Mouse (Mus musculus) MEL (cell line): ENCODE measurements around the gene Gemin8. TPM values are rescaled to one million over a fixed set of nuclear protein-coding genes. Genes with fewer than 3 reads are reported as not detected.
A peak's percentile ranks its signal among the peaks of the same experiment; 100 is the strongest.

ENCODE experiments used
- DNase-seq: peaks from one replicate; pipeline ENCODE4 v3.0.0; 2011; ENCODE audit warnings: low read depth, low spot score
- H3K27ac ChIP-seq: 2 replicates; pipeline ENCODE4 v1.5.1; 2012; ENCODE audit warnings: low read depth, mild to moderate bottlenecking, control low read depth, low read length, moderate library complexity; ENCODE audit not compliant: control insufficient read depth
- H3K27me3 ChIP-seq, 2 experiments: fragments of 150-350 bp in 1 of 2; sonication (generic) in 1 of 2; 2 replicates each; pipeline ENCODE4 v1.6.1; 2012; ENCODE audit warnings: low read length in 2 of 2, mild to moderate bottlenecking in 2 of 2, improper control_type of control experiment in 1 of 2, moderate library complexity in 1 of 2; ENCODE audit not compliant: insufficient read depth in 2 of 2, control insufficient read depth in 1 of 2
- H3K36me3 ChIP-seq, 2 experiments: 2 replicates each; pipeline ENCODE4 v1.6.1; 2012 to 2014; ENCODE audit warnings: low read length in 2 of 2, improper control_type of control experiment in 1 of 2, inconsistent platforms in 1 of 2, mild to moderate bottlenecking in 1 of 2; ENCODE audit not compliant: insufficient read depth in 2 of 2, control insufficient read depth in 1 of 2
- H3K4me1 ChIP-seq, 2 experiments: fragments of 150-350 bp in 1 of 2; sonication (generic) in 1 of 2; 2 replicates each; pipeline ENCODE4 v1.6.1; 2012; ENCODE audit warnings: low read length in 2 of 2, improper control_type of control experiment in 1 of 2, mild to moderate bottlenecking in 1 of 2; ENCODE audit not compliant: insufficient read depth in 2 of 2, control insufficient read depth in 1 of 2
- H3K4me3 ChIP-seq, 2 experiments: fragments of 150-350 bp in 1 of 2; sonication (generic) in 1 of 2; 2 replicates each; pipeline ENCODE4 v1.5.1; 2012; ENCODE audit warnings: low read depth in 2 of 2, low read length in 2 of 2, mild to moderate bottlenecking in 2 of 2, moderate library complexity in 2 of 2, control low read depth in 1 of 2, improper control_type of control experiment in 1 of 2; ENCODE audit not compliant: control insufficient read depth in 1 of 2, insufficient read depth in 1 of 2
- H3K79me2 ChIP-seq: 2 replicates; pipeline ENCODE4 v1.6.1; 2012; ENCODE audit warnings: mild to moderate bottlenecking, low read length, moderate library complexity; ENCODE audit not compliant: control insufficient read depth, poor library complexity, insufficient read depth
- H3K9ac ChIP-seq: 2 replicates; pipeline ENCODE4 v1.6.1; 2012; ENCODE audit warnings: low read depth, mild to moderate bottlenecking, control low read depth, low read length, moderate library complexity; ENCODE audit not compliant: control insufficient read depth, poor library complexity, severe bottlenecking
- H3K9me3 ChIP-seq: fragments of 150-350 bp; sonication (generic); replicated peaks from 2 replicates; pipeline ENCODE4 v1.6.1; 2012; ENCODE audit warnings: mild to moderate bottlenecking, low read length, improper control_type of control experiment, moderate library complexity; ENCODE audit not compliant: insufficient read depth
- CHD2 ChIP-seq: IDR thresholded peaks from 2 replicates; pipeline ENCODE4 v1.6.1; 2011; ENCODE audit warnings: low read length, improper control_type of control experiment
- E2F4 ChIP-seq: IDR thresholded peaks from 2 replicates; pipeline ENCODE4 v1.6.1; 2011; ENCODE audit warnings: low read depth, low read length, improper control_type of control experiment, borderline replicate concordance
- ELF1 ChIP-seq: IDR thresholded peaks from 2 replicates; pipeline ENCODE4 v1.6.1; 2014; ENCODE audit warnings: low read depth, mild to moderate bottlenecking, inconsistent platforms, low read length, improper control_type of control experiment, moderate library complexity
- EP300 ChIP-seq, 2 experiments: IDR thresholded peaks; 2 replicates each; pipeline ENCODE4 v1.6.1; 2011; ENCODE audit warnings: improper control_type of control experiment in 2 of 2, low read length in 2 of 2, low read depth in 1 of 2, mild to moderate bottlenecking in 1 of 2
- ETS1 ChIP-seq: IDR thresholded peaks from 2 replicates; pipeline ENCODE4 v1.6.1; 2012; ENCODE audit warnings: low read depth, mild to moderate bottlenecking, inconsistent platforms, low read length, improper control_type of control experiment, moderate library complexity
- GATA1 ChIP-seq: IDR thresholded peaks from 2 replicates; pipeline ENCODE4 v1.6.1; 2011; ENCODE audit warnings: low read depth, low read length, improper control_type of control experiment
- HCFC1 ChIP-seq: IDR thresholded peaks from 2 replicates; pipeline ENCODE4 v1.6.1; 2012; ENCODE audit warnings: low read depth, mild to moderate bottlenecking, inconsistent platforms, low read length, improper control_type of control experiment, moderate library complexity
- JUND ChIP-seq: IDR thresholded peaks from 2 replicates; pipeline ENCODE4 v1.6.1; 2011; ENCODE audit warnings: low read depth, mild to moderate bottlenecking, improper control_type of control experiment, low read length
- KAT2A ChIP-seq: conservative IDR thresholded peaks from 2 replicates; pipeline ENCODE4 v1.6.1; 2012; ENCODE audit warnings: low read depth, low read length, improper control_type of control experiment, inconsistent platforms
- MAFK ChIP-seq: IDR thresholded peaks from 2 replicates; pipeline ENCODE4 v1.6.1; 2011; ENCODE audit warnings: low read depth, mild to moderate bottlenecking, low read length, improper control_type of control experiment, borderline replicate concordance
- MEF2A ChIP-seq: IDR thresholded peaks from 2 replicates; pipeline ENCODE4 v1.6.1; 2014; ENCODE audit warnings: low read depth, mild to moderate bottlenecking, inconsistent platforms, low read length, improper control_type of control experiment; ENCODE audit not compliant: poor library complexity, insufficient replicate concordance, severe bottlenecking; ENCODE audit errors: extremely low read depth
- MXI1 ChIP-seq: IDR thresholded peaks from 2 replicates; pipeline ENCODE4 v1.6.1; 2011; ENCODE audit warnings: mild to moderate bottlenecking, low read depth, low read length, improper control_type of control experiment
- MYB ChIP-seq: IDR thresholded peaks from 2 replicates; pipeline ENCODE4 v1.6.1; 2011; ENCODE audit warnings: mild to moderate bottlenecking, low read depth, low read length, improper control_type of control experiment
- NELFE ChIP-seq: IDR thresholded peaks from 2 replicates; pipeline ENCODE4 v1.6.1; 2011; ENCODE audit warnings: low read depth, low read length, improper control_type of control experiment
- NRF1 ChIP-seq: IDR thresholded peaks from 2 replicates; pipeline ENCODE4 v1.6.1; 2014; ENCODE audit warnings: low read depth, mild to moderate bottlenecking, inconsistent platforms, low read length, improper control_type of control experiment, moderate library complexity; ENCODE audit not compliant: poor library complexity, insufficient read depth, severe bottlenecking
- POLR2AphosphoS5 ChIP-seq: IDR thresholded peaks from 2 replicates; pipeline ENCODE4 v1.6.1; 2012; ENCODE audit warnings: low read depth, borderline replicate concordance, mild to moderate bottlenecking, inconsistent platforms, low read length, moderate library complexity, mixed read lengths
- RAD21 ChIP-seq: IDR thresholded peaks from 2 replicates; pipeline ENCODE4 v1.6.1; 2011; ENCODE audit warnings: mild to moderate bottlenecking, low read depth, low read length, improper control_type of control experiment
- RCOR1 ChIP-seq: IDR thresholded peaks from 2 replicates; pipeline ENCODE4 v1.6.1; 2012; ENCODE audit warnings: low read depth, mild to moderate bottlenecking, inconsistent platforms, low read length, improper control_type of control experiment
- SIN3A ChIP-seq: IDR thresholded peaks from 2 replicates; pipeline ENCODE4 v1.6.1; 2012; ENCODE audit warnings: low read length, improper control_type of control experiment, inconsistent platforms
- TAL1 ChIP-seq: IDR thresholded peaks from 2 replicates; pipeline ENCODE4 v1.6.1; 2012; ENCODE audit warnings: mild to moderate bottlenecking, inconsistent platforms, low read length, moderate library complexity, mixed read lengths
- TCF12 ChIP-seq: IDR thresholded peaks from 2 replicates; pipeline ENCODE4 v1.6.1; 2014; ENCODE audit warnings: low read depth, mild to moderate bottlenecking, inconsistent platforms, low read length, improper control_type of control experiment, moderate library complexity
- UBTF ChIP-seq: IDR thresholded peaks from 2 replicates; pipeline ENCODE4 v1.6.1; 2012; ENCODE audit warnings: low read depth, mild to moderate bottlenecking, inconsistent platforms, low read length, improper control_type of control experiment, moderate library complexity, borderline replicate concordance; ENCODE audit not compliant: insufficient read depth
- ZC3H11A ChIP-seq: IDR thresholded peaks from 2 replicates; pipeline ENCODE4 v1.6.1; 2012; ENCODE audit warnings: low read depth, mild to moderate bottlenecking, inconsistent platforms, low read length, improper control_type of control experiment
- ZMIZ1 ChIP-seq: IDR thresholded peaks from 2 replicates; pipeline ENCODE4 v1.6.1; 2012; ENCODE audit warnings: low read depth, mild to moderate bottlenecking, inconsistent platforms, low read length, improper control_type of control experiment, moderate library complexity
- ZNF384 ChIP-seq: IDR thresholded peaks from 2 replicates; pipeline ENCODE4 v1.6.1; 2012; ENCODE audit warnings: low read depth, mild to moderate bottlenecking, inconsistent platforms, low read length, improper control_type of control experiment
- polyA plus RNA-seq, 2 experiments: library from polyadenylated mRNA; stranded (reverse) in 1 of 2; unstranded in 1 of 2; fragments of >175 nt in 1 of 2; fragments of >200 nt in 1 of 2; gene quantifications; 2 replicates each; pipeline versions ENCODE4 v1.2.1 to v1.2.4; 2012; ENCODE audit warnings: low replicate concordance in 2 of 2, low read depth in 1 of 2; ENCODE audit not compliant: insufficient read length in 2 of 2, insufficient read depth in 1 of 2, missing spikeins in 1 of 2
- total RNA-seq: library from RNA; depleted of rRNA; stranded (reverse); fragments of 300-350 nt; gene quantifications from 2 replicates; pipeline ENCODE4 v1.2.3, GENCODE M21; 2012

Gemin8 gene
- total and polyA plus RNA-seq, 3 experiments = 13.2 to 35.8 TPM; not detected in 1

DNA sequence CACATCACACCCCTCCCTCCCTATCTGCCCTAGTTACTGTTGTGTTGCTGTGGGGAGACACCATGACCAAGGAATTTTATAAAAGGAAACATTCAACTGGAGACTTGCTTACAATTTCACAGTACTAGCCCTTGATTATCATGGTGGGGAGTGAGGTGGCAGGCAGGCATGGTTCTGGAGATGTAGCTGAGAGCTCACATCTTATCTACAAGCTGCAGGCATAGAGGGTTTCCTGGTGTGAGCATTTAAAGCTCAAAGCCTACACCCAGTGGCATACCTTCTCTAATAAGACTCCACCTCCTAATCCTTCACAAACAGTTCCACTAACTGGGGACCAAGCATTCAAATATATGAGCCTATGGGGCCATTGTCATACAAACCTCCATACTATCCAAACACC is 26.1 kb downstream of the Gemin8 start:
- no peaks in the 10 kb centered on the region for H3K27me3 ChIP-seq
- peak; percentile 43 for DNase-seq

DNA sequence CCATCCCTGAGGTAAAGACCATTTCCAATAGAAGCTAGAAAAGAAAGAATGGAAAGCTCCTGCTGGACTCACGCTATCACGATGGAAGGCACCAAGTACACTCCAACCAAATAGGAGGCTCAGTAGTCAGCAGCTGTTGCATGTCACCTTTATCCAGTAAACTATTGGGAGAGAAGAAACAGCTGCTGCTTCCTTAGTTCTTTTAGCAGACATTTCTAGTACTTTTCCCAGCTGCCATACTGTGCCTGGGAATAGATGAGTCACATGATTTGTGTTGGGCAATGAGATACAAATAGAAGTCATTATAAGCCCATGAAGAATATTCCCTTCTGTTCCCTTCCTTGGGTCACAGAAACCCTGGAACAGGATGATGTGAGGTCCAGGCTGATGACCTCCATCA is 28.0 kb downstream of the Gemin8 start:
- Histone ChIP-seq H3K27ac (no peak overlapping the region), H3K4me3 (no peak overlapping the region), H3K27me3 (no peaks in the 10 kb centered on the region), H3K79me2 (no peaks in the 10 kb centered on the region), H3K9ac (no peak overlapping the region), H3K36me3 (no peaks in the 10 kb centered on the region), H3K9me3 (no peaks in the 10 kb centered on the region), H3K4me1 (0 out of 4 replicates have a peak, but pooled peaks cover 0 to 2% of the 10 kb centered on the region in 2 experiments)
- DNase-seq = no peak
- no peak for TF ChIP-seq HCFC1
- TF ChIP-seq NRF1 = no peak
- no peak for TF ChIP-seq KAT2A
- TF ChIP-seq TAL1 = no peak
- TF ChIP-seq RAD21 = no peak
- TF ChIP-seq POLR2AphosphoS5 = no peak
- TF ChIP-seq SIN3A = no peak
- no peak for TF ChIP-seq ETS1

More for the DNA sequence above, 26.1 kb downstream of the Gemin8 start:
- Histone ChIP-seq H3K4me1 (0 out of 4 replicates have a peak, but pooled peaks cover 0 to 2% of the 10 kb centered on the region in 2 experiments), H3K79me2 (no peaks in the 10 kb centered on the region), H3K9ac (no peak overlapping the region), H3K27ac (no peak overlapping the region), H3K36me3 (no peaks in the 10 kb centered on the region), H3K9me3 (no peaks in the 10 kb centered on the region), H3K4me3 (no peak overlapping the region)
- peak in 1 of 2 experiments; percentile 24; a peak in 2 of 4 replicates for TF ChIP-seq EP300 (IDR thresholded peaks at IDR 0.05; ENCODE audit: low read depth in 1 of 2, low read length in 2 of 2)
- TF ChIP-seq MEF2A = no peak
- peak; percentile 36; the same call in 1 of the 2 replicates for TF ChIP-seq TAL1
- TF ChIP-seq TCF12 = peak; percentile 18; the same call in 1 of the 2 replicates

DNA sequence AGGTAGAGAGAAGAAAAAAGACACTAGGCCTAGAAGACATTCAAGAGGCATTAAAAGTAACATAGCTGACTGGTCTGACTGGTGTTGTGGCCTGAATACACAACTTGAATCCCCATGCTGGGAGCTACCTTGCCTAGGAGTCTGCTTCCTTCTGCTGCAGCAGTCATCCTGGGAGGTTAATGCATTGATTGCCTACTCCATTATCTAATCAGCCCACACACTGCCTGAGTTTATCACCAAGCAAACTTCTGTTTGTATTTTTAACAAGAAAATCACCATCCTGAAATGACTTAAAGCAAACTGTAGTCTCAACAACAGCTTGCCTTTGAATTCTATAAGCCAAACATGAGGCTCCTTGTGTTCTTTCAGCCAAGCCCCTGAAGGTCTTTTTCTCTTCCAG is 29.6 kb downstream of the Gemin8 start:
- DNase-seq = peak; percentile 8
- Histone ChIP-seq H3K27ac (no peak overlapping the region), H3K4me3 (no peak overlapping the region), H3K4me1 (0 out of 4 replicates have a peak, but pooled peaks cover 0 to 2% of the 10 kb centered on the region in 2 experiments), H3K9me3 (no peaks in the 10 kb centered on the region), H3K79me2 (no peaks in the 10 kb centered on the region), H3K27me3 (no peaks in the 10 kb centered on the region), H3K9ac (no peak overlapping the region), H3K36me3 (no peaks in the 10 kb centered on the region)
- no peak for TF ChIP-seq UBTF
- TF ChIP-seq MAFK = no peak
- TF ChIP-seq ELF1 = no peak
- no peak for TF ChIP-seq NELFE
- no peak for TF ChIP-seq RAD21
- TF ChIP-seq JUND = no peak
- TF ChIP-seq CHD2 = no peak
- no peak for TF ChIP-seq ZC3H11A
- TF ChIP-seq ETS1 = no peak
- TF ChIP-seq ZMIZ1 = no peak
- TF ChIP-seq MYB = no peak
- TF ChIP-seq TCF12 = peak; percentile 83
- TF ChIP-seq GATA1 = peak; percentile 36; the same call in 1 of the 2 replicates
- no peak for TF ChIP-seq MXI1
- no peak for TF ChIP-seq E2F4
- TF ChIP-seq RCOR1 = peak; percentile 76; the same call in 1 of the 2 replicates
- no peak for TF ChIP-seq TAL1
- TF ChIP-seq POLR2AphosphoS5 = no peak
- TF ChIP-seq ZNF384 = no peak
